In genomic region chr6:133104922-133105859, GRCm38 (mm10) we compare ENCODE assay signal across 8 mouse cellular contexts. TPM values are rescaled to one million over a fixed set of nuclear protein-coding genes. Genes with fewer than 3 reads are reported as not detected.
DNase-seq lines count a peak whose midpoint lies in the region; ATAC-seq and TF ChIP-seq lines count a peak whose summit lies in the region.

No protein-coding gene starts in this region.

- peak; percentile 77 for DNase-seq in c-Kit-positive CD71-positive TER-119-positive erythroid progenitor cells, embryonic 14.5 days (ENCODE audit: low spot score)
- peak; percentile 94 for DNase-seq in heart, postnatal 0 days (ENCODE audit: low spot score)
- peak; percentile 94 to 96 for DNase-seq in kidney, postnatal 4 days

- peak; percentile 96 for ATAC-seq in forebrain, embryonic 12.5 days (ENCODE audit: low FRiP score)
- ATAC-seq in heart, postnatal 0 days (ENCODE audit: insufficient read depth, low read depth): peak; percentile 99
- peak; percentile 97 for ATAC-seq in liver, embryonic 16.5 days (ENCODE audit: low read depth)
- ATAC-seq in neural tube, embryonic 13.5 days (ENCODE audit: low read depth): peak; percentile 99

- H3K27ac ChIP-seq in forebrain, embryonic 12.5 days: peak overlapping the region; percentile 98
- H3K27ac ChIP-seq in heart, postnatal 0 days (ENCODE audit: low read depth): peak overlapping the region; percentile 99
- H3K27ac ChIP-seq in liver, embryonic 16.5 days (ENCODE audit: low read length): peak overlapping the region; percentile 88
- H3K27ac ChIP-seq in neural tube, embryonic 13.5 days (replicated peaks): peak overlapping the region; percentile 99
- H3K27ac ChIP-seq in testis, adult 2 months (ENCODE audit: control insufficient read depth, insufficient read depth, low read depth, low read length): peak overlapping the region; percentile 98

- TF ChIP-seq CTCF in E14TG2a.4 (conservative IDR thresholded peaks at IDR 0.05; ENCODE audit: low read length): no peak
- no peak for TF ChIP-seq CTCF in heart, postnatal 0 days (IDR thresholded peaks at IDR 0.05; ENCODE audit: low read depth)
- no peak for TF ChIP-seq CTCF in testis, adult 2 months (IDR thresholded peaks at IDR 0.05; ENCODE audit: control insufficient read depth, insufficient read depth, insufficient replicate concordance, low read depth, low read length)

- TF ChIP-seq EP300 in heart, postnatal 0 days (IDR thresholded peaks at IDR 0.05; ENCODE audit: low read depth): no peak; the same call in 1 of the 2 replicates

- TF ChIP-seq POLR2A in testis, adult 2 months (IDR thresholded peaks at IDR 0.05; ENCODE audit: control insufficient read depth, low read depth, low read length): peak; percentile 79

- no peaks in the 10 kb centered on the region for H3K27me3 ChIP-seq in E14TG2a.4 (ENCODE audit: insufficient read depth, low read length)
- no peaks in the 10 kb centered on the region for H3K27me3 ChIP-seq in forebrain, embryonic 12.5 days
- H3K27me3 ChIP-seq in heart, postnatal 0 days (ENCODE audit: control insufficient read depth, insufficient read depth, low read length): no peaks in the 10 kb centered on the region
- H3K27me3 ChIP-seq in liver, embryonic 16.5 days (ENCODE audit: control insufficient read depth, insufficient read depth, low read depth, low read length): no peaks in the 10 kb centered on the region
- H3K27me3 ChIP-seq in neural tube, embryonic 13.5 days: no peaks in the 10 kb centered on the region
- H3K27me3 ChIP-seq in testis, adult 2 months (ENCODE audit: control insufficient read depth, insufficient read depth, low read length): no peaks in the 10 kb centered on the region

- no peaks in the 10 kb centered on the region for H3K9me3 ChIP-seq in E14TG2a.4 (ENCODE audit: low read length)
- no peaks in the 10 kb centered on the region for H3K9me3 ChIP-seq in forebrain, embryonic 12.5 days
- H3K9me3 ChIP-seq in heart, postnatal 0 days (replicated peaks; ENCODE audit: control insufficient read depth, low read length): no peaks in the 10 kb centered on the region
- H3K9me3 ChIP-seq in liver, embryonic 16.5 days (replicated peaks; ENCODE audit: control insufficient read depth, low read length): no peaks in the 10 kb centered on the region
- H3K9me3 ChIP-seq in neural tube, embryonic 13.5 days: no peaks in the 10 kb centered on the region

- peak overlapping the region; percentile 92 for H3K4me3 ChIP-seq in E14TG2a.4 (replicated peaks; ENCODE audit: low read length)
- peak overlapping the region; percentile 82 for H3K4me3 ChIP-seq in forebrain, embryonic 12.5 days (replicated peaks)
- H3K4me3 ChIP-seq in heart, postnatal 0 days (ENCODE audit: low read depth, low read length): peak overlapping the region; percentile 84
- H3K4me3 ChIP-seq in liver, embryonic 16.5 days (ENCODE audit: low read depth, low read length): peak overlapping the region; percentile 70
- peak overlapping the region; percentile 77 for H3K4me3 ChIP-seq in neural tube, embryonic 13.5 days
- peak overlapping the region; percentile 95 for H3K4me3 ChIP-seq in testis, adult 2 months (ENCODE audit: control insufficient read depth, low read depth, low read length)

- peaks cover 13% of the 10 kb centered on the region for H3K4me1 ChIP-seq in E14TG2a.4 (replicated peaks; ENCODE audit: low read depth, low read length)
- H3K4me1 ChIP-seq in forebrain, embryonic 12.5 days: no peaks in the 10 kb centered on the region
- peaks cover 8% of the 10 kb centered on the region for H3K4me1 ChIP-seq in heart, postnatal 0 days (ENCODE audit: control insufficient read depth, insufficient read depth)
- no peaks in the 10 kb centered on the region; the same call in 1 of the 2 replicates for H3K4me1 ChIP-seq in liver, embryonic 16.5 days (ENCODE audit: control insufficient read depth, low read depth, low read length)
- peaks cover 13% of the 10 kb centered on the region for H3K4me1 ChIP-seq in neural tube, embryonic 13.5 days (replicated peaks)
- no peaks in the 10 kb centered on the region for H3K4me1 ChIP-seq in testis, adult 2 months (ENCODE audit: control insufficient read depth, insufficient read depth, low read length)

- H3K4me2 ChIP-seq in forebrain, embryonic 12.5 days: peak overlapping the region; percentile 55
- peak overlapping the region; percentile 80 for H3K4me2 ChIP-seq in heart, postnatal 0 days (ENCODE audit: low read depth, low read length)
- peak overlapping the region; percentile 67 for H3K4me2 ChIP-seq in liver, embryonic 16.5 days (ENCODE audit: low read depth, low read length)
- H3K4me2 ChIP-seq in neural tube, embryonic 13.5 days: peak overlapping the region; percentile 62

- H3K9ac ChIP-seq in forebrain, embryonic 12.5 days: peak overlapping the region; percentile 92
- H3K9ac ChIP-seq in heart, postnatal 0 days (replicated peaks; ENCODE audit: low read depth, low read length): peak overlapping the region; percentile 98
- peak overlapping the region; percentile 76 for H3K9ac ChIP-seq in liver, embryonic 16.5 days (ENCODE audit: low read depth, low read length)
- peak overlapping the region; percentile 98 for H3K9ac ChIP-seq in neural tube, embryonic 13.5 days

- H3K36me3 ChIP-seq in E14TG2a.4 (ENCODE audit: insufficient read depth, low read length): no peaks in the 10 kb centered on the region
- peaks cover 5% of the 10 kb centered on the region; the same call in 1 of the 2 replicates for H3K36me3 ChIP-seq in forebrain, embryonic 12.5 days (replicated peaks)
- no peaks in the 10 kb centered on the region for H3K36me3 ChIP-seq in heart, postnatal 0 days (replicated peaks; ENCODE audit: control insufficient read depth, insufficient read depth, low read length)
- no peaks in the 10 kb centered on the region for H3K36me3 ChIP-seq in liver, embryonic 16.5 days (ENCODE audit: control insufficient read depth, insufficient read depth)
- H3K36me3 ChIP-seq in neural tube, embryonic 13.5 days: peaks cover 18% of the 10 kb centered on the region
- H3K36me3 ChIP-seq in testis, adult 2 months (ENCODE audit: control insufficient read depth, insufficient read depth, low read length): no peaks in the 10 kb centered on the region

- 3% methylated on average over 62 of the region's 62 CpGs for WGBS in forebrain, embryonic 12.5 days
- WGBS in heart, postnatal 0 days: under 1% methylated on average over 61 of the region's 62 CpGs
- under 1% methylated on average over 61 of the region's 62 CpGs for WGBS in liver, embryonic 16.5 days (ENCODE audit: insufficient replicate concordance)
- WGBS in neural tube, embryonic 13.5 days: 1% methylated on average over 62 of the region's 62 CpGs

RNA-seq across cellular contexts. Expression of gene Smim10l1, which starts 0.5 kb away (rescaled TPM):
- polyA plus RNA-seq in forebrain, embryonic 12.5 days (2016; fragmentation: Nextera tagmentation; extraction: Ambion mirVana): 100.0 and 102 TPM in 2 replicates
- total RNA-seq in heart, postnatal 0 days (2014; rRNA removed; ENCODE audit: low replicate concordance): 111 and 163 TPM in 2 replicates
- polyA plus RNA-seq in heart, postnatal 0 days (2015; fragmentation: Nextera tagmentation; extraction: Ambion mirVana): 91.2 and 103 TPM in 2 replicates
- 28.7 and 32.9 TPM in 2 replicates for polyA plus RNA-seq in liver, embryonic 16.5 days (2015; fragmentation: Nextera tagmentation; extraction: Ambion mirVana)
- polyA plus RNA-seq in neural tube, embryonic 13.5 days (2015; fragmentation: Nextera tagmentation; extraction: Ambion mirVana): 120 and 134 TPM in 2 replicates
- 8.2 and 8.8 TPM in 2 replicates for polyA plus RNA-seq in testis, adult 2 months (2012; rRNA removed)

RNA-seq across cellular contexts. Expression of gene Tas2r140, which starts 49.6 kb away (rescaled TPM):
- polyA plus RNA-seq in forebrain, embryonic 12.5 days (2016; fragmentation: Nextera tagmentation; extraction: Ambion mirVana): not detected in 2 replicates
- not detected in 2 replicates for total RNA-seq in heart, postnatal 0 days (2014; rRNA removed; ENCODE audit: low replicate concordance)
- polyA plus RNA-seq in heart, postnatal 0 days (2015; fragmentation: Nextera tagmentation; extraction: Ambion mirVana): not detected in 2 replicates
- not detected in 2 replicates for polyA plus RNA-seq in liver, embryonic 16.5 days (2015; fragmentation: Nextera tagmentation; extraction: Ambion mirVana)
- not detected in 2 replicates for polyA plus RNA-seq in neural tube, embryonic 13.5 days (2015; fragmentation: Nextera tagmentation; extraction: Ambion mirVana)
- polyA plus RNA-seq in testis, adult 2 months (2012; rRNA removed): not detected in 2 replicates

Comparison
In these comparisons a context has a peak if more than half of its experiments do, and no peak if none do; other contexts are left out.
1. Peak in every context shown above with its lines: DNase-seq, ATAC-seq, H3K4me3 ChIP-seq and H3K27ac ChIP-seq.